Mouse (Mus musculus) spleen, adult 2 months (tissue): ENCODE data around the gene Dnah2.

Experiments used
- CTCF ChIP-seq: fragments of 200-500 bp; IDR thresholded peaks from 2 replicates; pipeline ENCODE4 v1.5.1; 2011; ENCODE audit warnings: mild to moderate bottlenecking, inconsistent platforms; ENCODE audit not compliant: insufficient read depth, insufficient read length, insufficient replicate concordance; ENCODE audit errors: extremely low read depth
- POLR2A ChIP-seq: fragments of 200-500 bp; IDR thresholded peaks from 2 replicates; pipeline ENCODE4 v1.6.1; 2011; ENCODE audit warnings: low read depth, low read length, inconsistent platforms

DNA sequence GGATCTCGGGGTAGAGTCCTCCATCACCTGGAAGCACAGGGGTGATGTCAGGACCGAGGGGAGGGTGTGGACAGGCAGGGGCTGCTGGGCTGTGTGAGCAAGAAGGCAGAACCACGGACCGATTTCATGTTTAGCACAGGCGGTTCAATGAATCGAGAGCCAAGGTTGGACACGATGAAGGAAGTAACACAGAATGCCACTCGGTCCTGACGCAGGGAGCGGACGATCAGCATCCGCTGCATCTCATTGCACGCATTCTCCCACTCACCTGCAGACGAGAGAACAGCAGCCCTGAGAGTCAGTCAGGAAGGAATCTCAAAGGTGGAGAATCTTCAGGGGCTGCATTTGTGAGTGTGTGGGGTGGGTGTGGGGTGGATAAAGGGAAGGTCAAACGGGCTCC is 118.3 kb downstream of the Dnah2 start:
- TF ChIP-seq CTCF (no peak), POLR2A (no peak)
